Mouse (Mus musculus): ENCODE measurements at regions not wholly inside any gene's neighbourhood (a gene's known extent, or its start where the extent isn't known, plus 50 kb on each side); places are given as distances from the start of the nearest gene placed in this dataset.

DNA sequence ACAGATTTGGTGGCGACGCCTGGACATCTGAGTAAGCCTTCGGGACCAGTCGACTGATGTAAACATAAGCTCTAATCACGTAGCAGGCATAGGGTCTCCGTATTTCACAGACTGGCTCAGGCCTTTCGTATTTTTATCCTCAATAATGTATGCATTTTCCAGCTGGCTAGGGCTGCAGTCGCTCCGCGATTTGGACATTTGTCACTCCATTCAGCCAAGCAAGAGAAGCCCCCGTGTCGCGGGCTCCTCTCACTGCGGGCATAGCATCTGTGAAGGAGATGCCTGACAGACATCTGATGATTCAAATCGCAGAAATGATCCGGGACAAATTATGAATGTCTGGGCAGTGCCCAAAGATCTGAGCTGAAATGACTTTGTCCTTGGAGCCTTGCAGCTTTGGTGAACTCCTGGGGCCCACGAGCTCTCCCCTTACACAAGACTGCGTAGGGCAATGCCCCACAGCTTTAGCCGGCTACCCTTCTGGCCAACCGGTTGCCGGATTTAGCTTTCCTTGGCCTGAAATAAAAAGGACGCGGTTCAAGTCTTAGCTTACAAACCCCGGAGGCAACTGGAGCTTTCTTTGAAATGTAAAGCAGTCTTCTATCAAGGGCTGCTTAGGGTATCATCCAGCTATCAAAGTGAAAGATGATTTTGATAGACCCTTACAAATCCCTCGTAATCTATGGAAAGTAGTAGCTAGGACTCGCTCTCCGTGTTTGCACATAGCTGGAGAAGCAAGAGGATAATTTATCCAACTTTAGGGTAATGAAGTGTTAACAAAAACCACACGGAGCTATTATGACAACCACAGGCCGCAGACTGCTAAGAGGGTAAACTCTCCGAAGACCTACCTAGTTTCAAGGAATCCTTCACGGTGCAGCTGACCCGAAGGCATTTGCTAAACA is 270.6 kb downstream of the Etnk1 start:
- no peak overlapping the region for H3K4me2 ChIP-seq (ENCODE audit: low read depth, low read length)
- TF ChIP-seq EP300 (IDR thresholded peaks at IDR 0.05; ENCODE audit: low read depth) (no peak), CTCF (IDR thresholded peaks at IDR 0.05; ENCODE audit: low read depth) (no peak)
- H3K9ac ChIP-seq (replicated peaks), result no peak overlapping the region
- no peaks in the 10 kb centered on the region for H3K4me1 ChIP-seq (ENCODE audit: insufficient read depth)
- no peak overlapping the region for H3K27ac ChIP-seq (ENCODE audit: low read depth)
- H3K27me3 ChIP-seq (ENCODE audit: insufficient read depth, low read length), result no peaks in the 10 kb centered on the region
- 83% methylated on average over 32 of the region's 32 CpGs for WGBS (ENCODE audit: insufficient replicate concordance)
- H3K4me3 ChIP-seq (ENCODE audit: low read depth, low read length), result no peak overlapping the region
- no peaks in the 10 kb centered on the region for H3K36me3 ChIP-seq (replicated peaks; ENCODE audit: insufficient read depth, low read length)
- DNase-seq (no peak), ATAC-seq (no peak)
- no peaks in the 10 kb centered on the region for H3K9me3 ChIP-seq (ENCODE audit: low read length)

DNA sequence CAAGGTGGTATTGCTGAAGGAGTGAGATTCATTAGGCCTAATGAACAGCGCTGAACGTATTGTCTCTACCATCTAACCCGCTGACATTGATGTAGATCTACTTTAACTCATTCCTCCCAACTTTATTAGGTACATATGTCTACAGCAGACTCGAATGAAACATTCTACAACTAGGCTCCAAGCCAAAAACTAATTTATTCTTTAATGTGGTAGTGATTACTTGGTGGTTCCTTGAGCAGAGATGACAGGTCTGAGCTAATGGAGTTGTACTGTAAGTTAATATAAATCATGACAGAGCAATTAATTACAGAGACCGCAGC is 271.2 kb downstream of the Etnk1 start:
- H3K9ac ChIP-seq (replicated peaks), result no peak overlapping the region
- H3K36me3 ChIP-seq (replicated peaks; ENCODE audit: insufficient read depth, low read length), result no peaks in the 10 kb centered on the region
- no peak overlapping the region for H3K4me3 ChIP-seq (ENCODE audit: low read depth, low read length)
- H3K4me1 ChIP-seq (ENCODE audit: insufficient read depth), result no peaks in the 10 kb centered on the region
- DNase-seq (no peak), ATAC-seq (no peak)
- 81% methylated on average over 5 of the region's 5 CpGs for WGBS (ENCODE audit: insufficient replicate concordance)
- H3K27me3 ChIP-seq (ENCODE audit: insufficient read depth, low read length), result no peaks in the 10 kb centered on the region
- TF ChIP-seq EP300 (IDR thresholded peaks at IDR 0.05; ENCODE audit: low read depth) (no peak), CTCF (IDR thresholded peaks at IDR 0.05; ENCODE audit: low read depth) (no peak)
- H3K9me3 ChIP-seq (ENCODE audit: low read length), result no peaks in the 10 kb centered on the region
- H3K27ac ChIP-seq (ENCODE audit: low read depth), result no peak overlapping the region
- H3K4me2 ChIP-seq (ENCODE audit: low read depth, low read length), result no peak overlapping the region

DNA sequence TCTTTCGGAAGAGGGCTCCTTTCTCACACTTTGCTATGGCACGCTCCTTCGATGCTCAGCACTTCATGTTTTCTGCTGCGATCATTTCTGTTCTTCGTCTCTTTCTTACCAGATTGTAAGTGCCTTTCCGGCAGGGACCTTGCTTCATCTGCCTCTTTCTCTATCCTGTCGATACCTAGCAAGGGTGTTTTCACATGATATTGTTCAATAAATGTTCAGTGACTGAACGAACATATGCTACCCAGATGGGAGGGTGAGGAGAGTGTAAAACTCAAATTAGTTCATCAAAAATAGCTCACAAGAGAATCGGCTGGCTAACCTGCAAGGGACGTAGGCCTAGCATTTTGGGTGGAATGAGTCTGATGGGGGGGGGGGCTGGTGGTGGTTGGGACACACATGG is 272.5 kb downstream of the Etnk1 start:
- Histone ChIP-seq H3K4me1 (ENCODE audit: insufficient read depth) (no peaks in the 10 kb centered on the region), H3K4me2 (ENCODE audit: low read depth, low read length) (no peak overlapping the region), H3K36me3 (replicated peaks; ENCODE audit: insufficient read depth, low read length) (no peaks in the 10 kb centered on the region), H3K9me3 (ENCODE audit: low read length) (no peaks in the 10 kb centered on the region), H3K27ac (ENCODE audit: low read depth) (no peak overlapping the region), H3K4me3 (ENCODE audit: low read depth, low read length) (no peak overlapping the region), H3K27me3 (ENCODE audit: insufficient read depth, low read length) (no peaks in the 10 kb centered on the region), H3K9ac (replicated peaks) (no peak overlapping the region)
- DNase-seq, result no peak
- no peak for ATAC-seq
- TF ChIP-seq CTCF (IDR thresholded peaks at IDR 0.05; ENCODE audit: low read depth) (no peak), EP300 (IDR thresholded peaks at IDR 0.05; ENCODE audit: low read depth) (no peak)
- 84% methylated on average over 10 of the region's 10 CpGs for WGBS (ENCODE audit: insufficient replicate concordance)

DNA sequence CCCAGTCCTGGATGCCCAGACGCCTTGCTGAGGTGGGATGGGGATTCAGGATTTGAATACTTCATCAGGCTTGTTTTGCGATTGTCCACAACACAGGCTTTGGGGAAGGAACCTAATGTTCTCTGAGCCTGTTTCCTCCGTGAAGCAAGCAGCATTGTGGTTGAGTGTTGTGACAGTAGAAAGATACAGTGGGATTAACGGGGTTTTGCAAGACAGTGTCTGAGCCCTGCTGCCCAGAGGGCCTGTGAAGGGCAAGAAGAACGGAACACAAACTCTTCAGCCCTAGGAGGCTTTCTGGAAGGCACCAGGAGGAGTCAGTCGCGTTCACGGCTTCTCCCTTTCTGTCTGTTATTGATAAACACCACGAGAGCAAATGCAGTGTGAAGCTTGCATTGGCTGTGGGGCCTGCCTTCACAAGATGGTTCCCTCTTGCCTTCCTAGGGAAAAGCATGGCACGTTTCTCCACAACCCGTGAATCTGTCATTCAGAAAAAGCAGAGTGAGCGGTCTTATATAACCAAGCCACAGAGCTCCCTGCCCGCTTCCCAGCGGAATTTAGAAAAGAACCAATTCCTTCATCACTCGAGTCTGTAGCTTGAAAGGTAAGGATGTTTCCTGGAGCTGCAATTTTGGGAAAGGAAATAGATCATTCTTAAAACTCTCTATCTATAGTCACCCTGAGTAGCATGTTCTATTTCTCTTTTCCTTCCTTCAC is 273.4 kb downstream of the Etnk1 start:
- 64% methylated on average over 15 of the region's 15 CpGs for WGBS (ENCODE audit: insufficient replicate concordance)
- peak; percentile 80 for ATAC-seq
- H3K9ac ChIP-seq (replicated peaks), result no peak overlapping the region
- H3K4me3 ChIP-seq (ENCODE audit: low read depth, low read length), result no peak overlapping the region
- TF ChIP-seq CTCF (IDR thresholded peaks at IDR 0.05; ENCODE audit: low read depth), result no peak
- TF ChIP-seq EP300 (IDR thresholded peaks at IDR 0.05; ENCODE audit: low read depth), result no peak
- peak; percentile 41 for DNase-seq
- H3K27me3 ChIP-seq (ENCODE audit: insufficient read depth, low read length), result no peaks in the 10 kb centered on the region
- no peaks in the 10 kb centered on the region for H3K36me3 ChIP-seq (replicated peaks; ENCODE audit: insufficient read depth, low read length)
- no peak overlapping the region for H3K4me2 ChIP-seq (ENCODE audit: low read depth, low read length)
- no peaks in the 10 kb centered on the region for H3K9me3 ChIP-seq (ENCODE audit: low read length)
- peak overlapping the region; percentile 16; the same call in 1 of the 2 replicates for H3K27ac ChIP-seq (ENCODE audit: low read depth)
- no peaks in the 10 kb centered on the region for H3K4me1 ChIP-seq (ENCODE audit: insufficient read depth)

DNA sequence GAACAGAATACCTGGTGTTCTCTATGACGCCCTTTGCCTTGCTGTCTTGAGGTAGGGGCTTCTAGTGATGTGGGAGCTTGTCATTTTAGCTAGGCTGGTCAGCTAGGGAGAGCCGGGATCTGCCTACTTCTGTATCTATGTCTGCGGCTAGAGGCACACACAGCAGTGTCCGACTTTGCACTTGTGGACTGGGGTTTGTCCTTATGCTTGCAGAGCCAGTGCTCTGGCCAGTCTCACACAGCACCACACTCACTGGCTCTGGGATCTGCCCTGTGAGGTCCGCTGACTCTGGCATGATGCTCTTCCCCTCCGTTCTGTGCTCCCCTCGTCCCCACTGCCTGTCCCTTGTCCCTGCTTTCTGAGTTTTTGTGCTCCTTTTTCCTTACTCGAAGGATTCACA is 275.3 kb downstream of the Etnk1 start:
- 73% methylated on average over 8 of the region's 8 CpGs for WGBS (ENCODE audit: insufficient replicate concordance)
- Histone ChIP-seq H3K4me2 (ENCODE audit: low read depth, low read length) (no peak overlapping the region), H3K9ac (replicated peaks) (no peak overlapping the region), H3K27me3 (ENCODE audit: insufficient read depth, low read length) (no peaks in the 10 kb centered on the region), H3K4me3 (ENCODE audit: low read depth, low read length) (no peak overlapping the region), H3K4me1 (ENCODE audit: insufficient read depth) (no peaks in the 10 kb centered on the region), H3K9me3 (ENCODE audit: low read length) (no peaks in the 10 kb centered on the region), H3K36me3 (replicated peaks; ENCODE audit: insufficient read depth, low read length) (no peaks in the 10 kb centered on the region), H3K27ac (ENCODE audit: low read depth) (no peak overlapping the region)
- DNase-seq, result no peak
- no peak for TF ChIP-seq EP300 (IDR thresholded peaks at IDR 0.05; ENCODE audit: low read depth)
- no peak for TF ChIP-seq CTCF (IDR thresholded peaks at IDR 0.05; ENCODE audit: low read depth)
- ATAC-seq, result no peak

DNA sequence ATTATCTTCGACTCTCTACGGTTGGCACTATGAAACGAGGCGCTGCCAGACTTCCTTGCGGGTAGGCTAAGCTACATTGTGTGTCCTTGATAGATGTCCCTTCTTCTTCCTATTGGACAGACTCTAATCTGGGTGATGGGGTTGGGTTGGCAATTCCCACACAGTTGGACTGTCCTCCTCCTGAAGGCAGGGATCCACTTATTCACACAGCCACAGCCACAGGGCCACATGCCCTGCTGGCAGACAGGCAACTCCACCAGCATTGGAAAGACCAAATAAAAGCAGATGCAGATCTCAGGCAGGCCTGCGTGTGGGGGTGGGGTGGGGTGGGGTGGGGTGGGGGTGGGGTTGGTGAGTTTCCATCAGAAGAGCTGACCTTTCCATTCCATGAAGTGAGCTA is 276.4 kb downstream of the Etnk1 start:
- H3K27me3 ChIP-seq (ENCODE audit: insufficient read depth, low read length), result no peaks in the 10 kb centered on the region
- WGBS (ENCODE audit: insufficient replicate concordance), result 77% methylated on average over 6 of the region's 6 CpGs
- H3K9ac ChIP-seq (replicated peaks), result no peak overlapping the region
- ATAC-seq, result no peak
- no peaks in the 10 kb centered on the region for H3K9me3 ChIP-seq (ENCODE audit: low read length)
- TF ChIP-seq CTCF (IDR thresholded peaks at IDR 0.05; ENCODE audit: low read depth) (no peak), EP300 (IDR thresholded peaks at IDR 0.05; ENCODE audit: low read depth) (no peak)
- H3K4me3 ChIP-seq (ENCODE audit: low read depth, low read length), result no peak overlapping the region
- no peak for DNase-seq
- H3K36me3 ChIP-seq (replicated peaks; ENCODE audit: insufficient read depth, low read length), result no peaks in the 10 kb centered on the region
- H3K4me2 ChIP-seq (ENCODE audit: low read depth, low read length), result no peak overlapping the region
- H3K27ac ChIP-seq (ENCODE audit: low read depth), result no peak overlapping the region
- no peaks in the 10 kb centered on the region for H3K4me1 ChIP-seq (ENCODE audit: insufficient read depth)

Data from liver, postnatal 0 days (tissue).